Mouse (Mus musculus) layer of hippocampus, postnatal 10 days (tissue): ENCODE data around the gene Igll1. TPM values are rescaled to one million over a fixed set of nuclear protein-coding genes. Genes with fewer than 3 reads are reported as not detected.

Source experiments
- DNase-seq, 2 experiments: peaks; one replicate each; pipeline ENCODE4 v3.0.0; 2021; ENCODE audit warnings: low spot score in 2 of 2
- total RNA-seq, 2 experiments: library from RNA; stranded (reverse); gene quantifications; 2 replicates each; pipeline ENCODE4 v1.2.3; 2021

The Igll1 gene
- total RNA-seq, 2 experiments from 2014 or later, result not detected

DNA sequence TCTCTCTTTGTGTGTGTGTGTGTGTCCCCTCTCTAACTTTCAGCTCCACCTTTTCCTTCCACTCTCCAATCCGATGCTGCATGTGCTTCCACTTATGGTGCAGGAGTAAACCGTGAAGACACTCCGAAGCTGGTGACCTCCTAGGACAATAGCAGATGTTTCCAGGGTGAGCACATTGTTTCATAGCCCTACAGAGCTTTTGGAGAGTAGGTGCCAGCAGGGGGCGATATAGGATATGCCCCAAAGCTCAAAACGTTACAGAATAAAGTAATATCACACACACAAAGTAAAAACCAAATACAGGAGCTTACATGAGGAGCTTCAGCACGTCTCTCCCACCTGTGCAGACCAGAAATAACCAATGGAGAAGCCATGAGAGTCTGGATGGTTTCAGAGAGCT lies 8.9 kb downstream of the Igll1 start:
- peak; percentile 17 to 37 for DNase-seq

DNA sequence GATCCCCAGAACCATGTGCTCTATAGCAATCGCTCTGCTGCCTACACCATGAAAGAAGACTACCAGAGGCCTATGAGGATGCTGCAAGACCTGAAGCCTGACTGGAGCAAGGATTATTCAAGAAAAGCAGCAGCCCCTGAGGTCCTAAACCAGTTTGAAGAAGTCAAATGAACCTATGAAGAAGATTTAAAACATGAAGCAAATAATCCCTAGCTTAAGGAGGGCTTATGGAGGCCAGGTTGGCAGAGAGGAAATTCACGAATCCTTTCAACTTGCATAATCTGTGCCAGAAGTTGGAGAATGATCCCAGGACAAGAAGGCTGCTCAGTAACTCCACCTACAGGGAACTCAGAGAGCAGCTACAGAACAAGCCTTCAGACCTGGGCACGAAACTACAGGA lies 11.4 kb downstream of the Igll1 start:
- DNase-seq, result no peak

- DNase-seq, result no peak
These were observed 14.6 kb downstream of the Igll1 start for GRCm38 (mm10) chr16:16849196-16849595.

GRCm38 (mm10) chr16:16829671-16830070 lies 34.1 kb downstream of the Igll1 start:
- no peak for DNase-seq

DNA sequence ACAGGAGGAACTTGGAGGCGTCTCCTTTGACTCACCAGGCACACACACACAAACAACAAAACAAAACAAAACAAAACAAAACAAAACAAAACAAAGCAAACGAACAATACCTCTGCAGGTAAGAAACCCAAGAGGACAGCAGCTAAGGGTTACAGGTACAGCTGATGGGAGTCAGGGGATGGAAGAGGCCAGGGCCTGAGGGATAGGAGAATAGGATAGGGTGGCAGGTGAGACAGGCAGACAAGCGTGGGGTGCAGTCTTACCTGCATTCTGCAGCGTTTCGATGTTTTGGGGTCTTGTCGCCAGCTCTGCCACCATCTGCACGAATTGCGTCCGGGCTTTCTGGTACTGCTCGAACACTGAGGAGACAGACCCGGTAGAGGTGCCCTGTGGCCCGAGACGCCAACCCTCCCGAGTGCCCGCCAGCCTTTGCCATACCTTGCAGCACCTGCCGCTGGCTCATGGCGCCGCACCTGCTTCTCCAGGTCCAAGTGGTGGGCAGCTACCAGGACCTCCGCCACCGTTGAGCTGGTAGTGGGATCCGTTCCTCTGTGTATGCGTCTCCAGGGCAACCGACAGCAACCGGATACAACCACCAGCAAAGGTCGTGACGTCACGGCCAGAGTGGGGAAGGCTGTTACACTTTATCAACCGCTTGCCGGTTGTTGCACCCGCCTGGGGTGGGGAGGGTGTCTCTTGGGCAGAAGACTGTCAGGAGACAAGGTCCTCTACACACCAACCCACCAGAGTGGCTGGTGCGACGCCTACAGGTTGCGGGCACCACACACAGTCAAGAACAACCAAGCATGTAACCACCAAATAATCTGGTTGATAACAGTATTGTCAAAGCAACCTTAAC lies 34.8 kb downstream of the Igll1 start, which contains the start of gene Spag6l:
TSS of gene Spag6l (minus strand) at position 700 of the 859 bp plus-strand sequence.
- DNase-seq, result peak; percentile 65 to 67

DNA sequence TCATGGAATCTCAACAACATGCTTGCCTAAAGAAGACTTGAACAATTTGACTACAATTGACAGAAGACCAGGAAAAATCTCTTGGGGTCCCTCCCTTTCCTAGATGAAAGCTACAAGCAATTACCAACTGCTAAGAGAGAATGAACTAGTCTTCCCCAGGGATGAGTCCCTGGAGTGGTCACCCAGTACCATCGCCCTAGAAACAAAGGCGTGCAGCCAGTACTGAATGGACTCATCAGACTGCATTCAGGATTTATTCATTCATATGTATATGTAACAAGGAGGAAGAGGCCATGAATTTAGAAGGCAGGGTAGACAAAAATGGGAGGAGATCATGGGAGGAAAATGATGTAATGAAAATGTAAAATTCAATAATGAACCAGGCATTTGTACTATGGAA lies 37.6 kb downstream of the Igll1 start:
- DNase-seq, result no peak

DNA sequence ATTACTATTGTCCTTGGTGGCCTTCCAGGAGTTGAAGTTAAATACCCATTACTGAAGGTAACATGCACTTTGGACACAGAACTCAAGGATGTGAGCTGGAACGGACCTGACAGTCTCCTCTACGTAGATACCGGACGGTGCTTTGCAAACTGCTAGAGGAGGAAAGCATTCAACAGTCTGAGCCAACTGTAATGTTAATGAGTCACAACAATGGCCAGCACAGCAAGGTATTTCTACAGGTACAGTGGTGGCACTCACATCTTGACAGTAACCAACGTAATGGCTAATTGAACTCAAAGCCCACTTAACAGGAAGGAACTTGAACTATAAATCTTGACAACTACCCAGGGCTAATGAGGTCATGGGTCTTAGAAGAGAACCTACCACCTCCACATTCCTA lies 38.3 kb downstream of the Igll1 start:
- DNase-seq, result no peak

Other genes with a start within 250 kb of the Igll1 start
- not detected for gene Olfr19, start 187.6 kb downstream of the Igll1 start, total RNA-seq
- gene Spag6l, start 34.5 kb downstream of the Igll1 start, total RNA-seq, result 10 to 100 TPM; 13.1 to 13.8 TPM
- 10 to 100 TPM; 49.6 to 66.5 TPM for gene Top3b, start 6.8 kb upstream of the Igll1 start, total RNA-seq
- under 1 TPM in 1 of 2 experiments, not detected in 1; 0.62 TPM for gene Vpreb1, start 6.9 kb upstream of the Igll1 start, total RNA-seq
- gene Ppm1f, start 32.5 kb upstream of the Igll1 start, total RNA-seq, result 10 to 100 TPM; 24.5 to 24.7 TPM
- 100 to 1,000 TPM; 341 to 366 TPM for gene Mapk1, start 119.4 kb upstream of the Igll1 start, total RNA-seq
- 10 to 100 TPM; 49.3 TPM for gene Ypel1, start 205.7 kb upstream of the Igll1 start, total RNA-seq
- gene Ppil2, start 247.3 kb upstream of the Igll1 start, total RNA-seq, result 10 to 100 TPM; 87.4 to 90.0 TPM